Mouse (Mus musculus): ENCODE results near the gene Dpf2.

- TF ChIP-seq CTCF (IDR thresholded peaks at IDR 0.05; ENCODE audit: borderline replicate concordance, insufficient read depth, low read length) (no peak), POLR2A (IDR thresholded peaks at IDR 0.05; ENCODE audit: low read depth, low read length) (no peak)
Measured at GRCm38 (mm10) chr19:5852035-5852722, 60.6 kb downstream of the Dpf2 start.

All from embryonic fibroblast, embryonic 13.5 days (primary cell).